ENCODE assay signal across 7 mouse cellular contexts in genomic region chr2:30446891-30447826, GRCm38 (mm10). TPM values are rescaled to one million over a fixed set of nuclear protein-coding genes. Genes with fewer than 3 reads are reported as not detected.
DNase-seq lines count a peak whose midpoint lies in the region; ATAC-seq and TF ChIP-seq lines count a peak whose summit lies in the region.

No protein-coding gene starts in this region.

- no peak for ATAC-seq in kidney, postnatal 0 days (replicated peaks; ENCODE audit: low FRiP score, low read depth)

- H3K4me2 ChIP-seq in kidney, postnatal 0 days (ENCODE audit: low read length), result no peak overlapping the region

- DNase-seq in kidney, postnatal 0 days (ENCODE audit: low spot score), result no peak
- no peak for DNase-seq in kidney, adult 11 months
- peak; percentile 42 to 44 for DNase-seq in heart, postnatal 36 days
- DNase-seq in lung, postnatal 4 days, result peak; percentile 67 to 81
- DNase-seq in yolk sac, embryonic 10.5 days (ENCODE audit: low spot score), result no peak
- DNase-seq in layer of hippocampus, adult 8-10 months (ENCODE audit: low spot score in 2 of 2), result no peak

- peaks cover 39% of the 10 kb centered on the region for H3K4me1 ChIP-seq in kidney, postnatal 0 days (replicated peaks; ENCODE audit: insufficient read depth, low read length)
- peaks cover 7% of the 10 kb centered on the region for H3K4me1 ChIP-seq in cortical plate, adult 2 months (ENCODE audit: control insufficient read depth, insufficient read depth, low read length)

- H3K27ac ChIP-seq in kidney, postnatal 0 days, result peak overlapping the region; percentile 98; the same call in 1 of the 2 replicates
- H3K27ac ChIP-seq in cortical plate, adult 2 months (ENCODE audit: insufficient read depth, low read length), result peak overlapping the region; percentile 44; the same call in 1 of the 2 replicates

- no peak for TF ChIP-seq CTCF in kidney, postnatal 0 days (IDR thresholded peaks at IDR 0.05; ENCODE audit: low read depth)
- TF ChIP-seq CTCF in cortical plate, adult 2 months (IDR thresholded peaks at IDR 0.05; ENCODE audit: extremely low read depth, insufficient read depth, low read length), result no peak

- 61% methylated on average over 10 of the region's 10 CpGs for WGBS in kidney, postnatal 0 days

- H3K4me3 ChIP-seq in kidney, postnatal 0 days (replicated peaks; ENCODE audit: low read depth, low read length), result no peak overlapping the region
- no peak overlapping the region for H3K4me3 ChIP-seq in cortical plate, adult 2 months (ENCODE audit: insufficient read depth, low read length)

- no peaks in the 10 kb centered on the region for H3K27me3 ChIP-seq in kidney, postnatal 0 days (ENCODE audit: insufficient read depth, low read length)

- no peaks in the 10 kb centered on the region for H3K9me3 ChIP-seq in kidney, postnatal 0 days (replicated peaks; ENCODE audit: low read length)

- peaks cover 27% of the 10 kb centered on the region for H3K36me3 ChIP-seq in kidney, postnatal 0 days (ENCODE audit: insufficient read depth, low read length)

- no peak for TF ChIP-seq POLR2A in cortical plate, adult 2 months (IDR thresholded peaks at IDR 0.05; ENCODE audit: extremely low read depth, insufficient read depth, low read length)

- intact Hi-C loops in heart, postnatal 36 days (cut with DNase I), result loop anchor here (2.0 kb wide), 1 partner anchor 22 kb away; no protein-coding TSS in a partner anchor

- H3K9ac ChIP-seq in kidney, postnatal 0 days (ENCODE audit: low read depth, low read length), result no peak overlapping the region

RNA-seq across cellular contexts. Expression of gene Ier5l, which starts 26.9 kb away (rescaled TPM):
- 3.5 and 8.1 TPM in 2 replicates for polyA plus RNA-seq in kidney, postnatal 0 days (2015; fragmentation: Nextera tagmentation; extraction: Ambion mirVana)
- polyA plus RNA-seq in cortical plate, adult 2 months (2012; rRNA removed), result 19.5 and 22.1 TPM in 2 replicates
- 1 to 10 TPM; 4.6 to 5.6 TPM for total RNA-seq in heart, postnatal 36 days (2021)
- total RNA-seq in layer of hippocampus, adult 8-10 months (2022), result 10 to 100 TPM; 11.6 to 12.5 (median 12.4) TPM

RNA-seq across cellular contexts. Expression of gene Ptpa, which starts 31.3 kb away (rescaled TPM):
- 131 and 142 TPM in 2 replicates for polyA plus RNA-seq in kidney, postnatal 0 days (2015; fragmentation: Nextera tagmentation; extraction: Ambion mirVana)
- 167 and 176 TPM in 2 replicates for polyA plus RNA-seq in cortical plate, adult 2 months (2012; rRNA removed)
- 10 to 100 TPM; 82.9 to 85.1 TPM for total RNA-seq in heart, postnatal 36 days (2021)
- total RNA-seq in layer of hippocampus, adult 8-10 months (2022), result 100 to 1,000 TPM; 165 to 175 (median 173) TPM

RNA-seq across cellular contexts. Expression of gene Crat, which starts 31.5 kb away (rescaled TPM):
- polyA plus RNA-seq in kidney, postnatal 0 days (2015; fragmentation: Nextera tagmentation; extraction: Ambion mirVana), result 42.9 and 49.2 TPM in 2 replicates
- 44.7 and 50.9 TPM in 2 replicates for polyA plus RNA-seq in cortical plate, adult 2 months (2012; rRNA removed)
- total RNA-seq in heart, postnatal 36 days (2021), result 100 to 1,000 TPM; 496 to 534 TPM
- 10 to 100 TPM; 48.9 to 59.3 (median 50.7) TPM for total RNA-seq in layer of hippocampus, adult 8-10 months (2022)

RNA-seq across cellular contexts. Expression of gene Dolpp1, which starts 55.1 kb away (rescaled TPM):
- polyA plus RNA-seq in kidney, postnatal 0 days (2015; fragmentation: Nextera tagmentation; extraction: Ambion mirVana), result 23.4 and 24.5 TPM in 2 replicates
- 32.0 and 35.5 TPM in 2 replicates for polyA plus RNA-seq in cortical plate, adult 2 months (2012; rRNA removed)
- total RNA-seq in heart, postnatal 36 days (2021), result 1 to 10 TPM; 7.6 to 8.8 TPM
- 10 to 100 TPM; 23.2 to 30.7 (median 25.1) TPM for total RNA-seq in layer of hippocampus, adult 8-10 months (2022)

Comparison
In these comparisons a context has a peak if more than half of its experiments do, and no peak if none do; other contexts are left out.
1. DNase-seq: peak in heart, postnatal 36 days (2 of 2) and lung, postnatal 4 days (2 of 2); none in kidney, postnatal 0 days (single experiment), kidney, adult 11 months (single experiment), yolk sac, embryonic 10.5 days (single experiment) and layer of hippocampus, adult 8-10 months (0 of 2).
2. RNA of gene Crat, which starts 31.5 kb away (total RNA-seq): 496 to 534 TPM in heart, postnatal 36 days; 48.9 to 59.3 TPM in layer of hippocampus, adult 8-10 months; every median in the first group is over 4 times any median in the second.